Mouse (Mus musculus) erythroblast, embryonic 14.5 days (primary cell): Measurements from ENCODE around the gene Csnk1g1.

Experiments
- GATA1 ChIP-seq: IDR thresholded peaks from 2 replicates; pipeline ENCODE4 v1.6.1; 2012; ENCODE audit warnings: low read length, inconsistent platforms, mixed read lengths
- TAL1 ChIP-seq: IDR thresholded peaks from 3 replicates; pipeline ENCODE4 v1.6.1; 2012; ENCODE audit warnings: low read length, inconsistent platforms, mixed read lengths

GRCm38 (mm10) chr9:65902879-65903278 lies 5.8 kb upstream of the Csnk1g1 start:
- TF ChIP-seq GATA1 (no peak), TAL1 (no peak)
